In genomic region chr7:110920331-110921261, GRCm38 (mm10) we compare ENCODE assay signal across 9 mouse cellular contexts. TPM values are rescaled to one million over a fixed set of nuclear protein-coding genes. Genes with fewer than 3 reads are reported as not detected.
A peak's percentile ranks its signal among the peaks of the same experiment; 100 is the strongest.
DNase-seq lines count a peak whose midpoint lies in the region; ATAC-seq and TF ChIP-seq lines count a peak whose summit lies in the region.
"Had no signal": no experiment of that assay in that cellular context is flagged by ENCODE, and none has a peak within 500 bp of the region (broad histone marks: within the 10 kb centered on the region; RNA-seq: fewer than 3 reads in every experiment).

No protein-coding gene starts in this region.

- H3K4me3 ChIP-seq in hindbrain, postnatal 0 days (ENCODE audit: low read length): no peak overlapping the region
- H3K4me3 ChIP-seq in hindbrain, embryonic 13.5 days: no peak overlapping the region
- H3K4me3 ChIP-seq in lung, embryonic 15.5 days: no peak overlapping the region

- TF ChIP-seq CTCF in hindbrain, postnatal 0 days (IDR thresholded peaks at IDR 0.05; ENCODE audit: low read depth): no peak

- intact Hi-C loops in left cerebral cortex, postnatal 25 days (cut with DNase I): no loop called here

- no peak overlapping the region for H3K4me2 ChIP-seq in hindbrain, postnatal 0 days (ENCODE audit: low read depth, low read length)
- no peak overlapping the region for H3K4me2 ChIP-seq in hindbrain, embryonic 13.5 days
- H3K4me2 ChIP-seq in lung, embryonic 15.5 days: no peak overlapping the region

- peak; percentile 8 for DNase-seq in hindbrain, postnatal 0 days (ENCODE audit: low spot score)
- peak; percentile 52 for DNase-seq in heart, adult 8-10 months (ENCODE audit: low spot score)
- peak; percentile 74 to 81 for DNase-seq in spleen, postnatal 4 days (ENCODE audit: low spot score in 2 of 2)
- no peak for DNase-seq in left cerebral cortex, postnatal 25 days (ENCODE audit: low spot score in 2 of 2)
- DNase-seq in cerebellum, adult 9-10 months: no peak
- DNase-seq in left cerebral cortex, adult 9 months (ENCODE audit: low spot score in 2 of 2): no peak

- 76% methylated on average over 19 of the region's 19 CpGs for WGBS in hindbrain, postnatal 0 days
- 85% methylated on average over 19 of the region's 19 CpGs for WGBS in hindbrain, embryonic 13.5 days
- 53% methylated on average over 19 of the region's 19 CpGs for WGBS in lung, embryonic 15.5 days

- H3K27ac ChIP-seq in hindbrain, postnatal 0 days: no peak overlapping the region
- no peak overlapping the region for H3K27ac ChIP-seq in hindbrain, embryonic 13.5 days
- H3K27ac ChIP-seq in lung, embryonic 15.5 days: 0 out of 2 replicates have a peak overlapping the region, but pooled peaks have one; percentile 15

- ATAC-seq in hindbrain, postnatal 0 days: 0 out of 2 replicates have a peak, but pooled peaks have one; percentile 29
- no peak for ATAC-seq in hindbrain, embryonic 13.5 days (ENCODE audit: low FRiP score)
- ATAC-seq in lung, embryonic 15.5 days (ENCODE audit: borderline replicate concordance, extremely low read depth, low FRiP score, low TSS enrichment): peak; percentile 60; the same call in 1 of the 2 replicates
- ATAC-seq: Patski had no signal

- no peak overlapping the region for H3K9ac ChIP-seq in hindbrain, postnatal 0 days (replicated peaks; ENCODE audit: low read length)
- H3K9ac ChIP-seq in hindbrain, embryonic 13.5 days: no peak overlapping the region
- no peak overlapping the region for H3K9ac ChIP-seq in lung, embryonic 15.5 days

- no peaks in the 10 kb centered on the region for H3K36me3 ChIP-seq in hindbrain, postnatal 0 days (ENCODE audit: insufficient read depth, low read length)
- no peaks in the 10 kb centered on the region for H3K36me3 ChIP-seq in hindbrain, embryonic 13.5 days
- H3K36me3 ChIP-seq in lung, embryonic 15.5 days: no peaks in the 10 kb centered on the region

- no peaks in the 10 kb centered on the region for H3K9me3 ChIP-seq in hindbrain, postnatal 0 days (ENCODE audit: low read length)
- no peaks in the 10 kb centered on the region for H3K9me3 ChIP-seq in hindbrain, embryonic 13.5 days
- no peaks in the 10 kb centered on the region for H3K9me3 ChIP-seq in lung, embryonic 15.5 days

- no peaks in the 10 kb centered on the region; the same call in 1 of the 2 replicates for H3K27me3 ChIP-seq in hindbrain, postnatal 0 days (ENCODE audit: insufficient read depth, low read length)
- no peaks in the 10 kb centered on the region for H3K27me3 ChIP-seq in hindbrain, embryonic 13.5 days
- H3K27me3 ChIP-seq in lung, embryonic 15.5 days: no peaks in the 10 kb centered on the region
- H3K27me3 ChIP-seq: Patski had no signal

- no peaks in the 10 kb centered on the region for H3K4me1 ChIP-seq in hindbrain, postnatal 0 days (ENCODE audit: insufficient read depth, low read length)
- no peaks in the 10 kb centered on the region for H3K4me1 ChIP-seq in hindbrain, embryonic 13.5 days (replicated peaks)
- H3K4me1 ChIP-seq in lung, embryonic 15.5 days: peaks cover 13% of the 10 kb centered on the region

RNA-seq across cellular contexts. Expression of gene Lyve1, which starts 57.6 kb away (rescaled TPM):
- total RNA-seq in hindbrain, postnatal 0 days (2014; rRNA removed): 9.5 and 9.7 TPM in 2 replicates
- 5.2 and 6.3 TPM in 2 replicates for polyA plus RNA-seq in hindbrain, postnatal 0 days (2015; fragmentation: Nextera tagmentation; extraction: Ambion mirVana)
- 6.8 and 6.9 TPM in 2 replicates for polyA plus RNA-seq in hindbrain, embryonic 13.5 days (2015; fragmentation: Nextera tagmentation; extraction: Ambion mirVana)
- total RNA-seq in heart, adult 8-10 months (2022): 10 to 100 TPM; 10.4 to 16.8 (median 13.0) TPM
- 48.2 and 55.6 TPM in 2 replicates for polyA plus RNA-seq in lung, embryonic 15.5 days (2015; fragmentation: Nextera tagmentation; extraction: Ambion mirVana)
- total RNA-seq in left cerebral cortex, postnatal 25 days (2021): 1 to 10 TPM; 1.3 to 3.0 TPM
- polyA plus RNA-seq: Patski had no signal

Comparison
In these comparisons a context has a peak if more than half of its experiments do, and no peak if none do; other contexts are left out.
1. DNase-seq: peak in hindbrain, postnatal 0 days (single experiment), heart, adult 8-10 months (single experiment) and spleen, postnatal 4 days (2 of 2); none in left cerebral cortex, postnatal 25 days (0 of 2), cerebellum, adult 9-10 months (single experiment) and left cerebral cortex, adult 9 months (0 of 2).